Mouse (Mus musculus) midbrain, postnatal 0 days (tissue): ENCODE data around the gene Acsl3. TPM values are rescaled to one million over a fixed set of nuclear protein-coding genes. Genes with fewer than 3 reads are reported as not detected.

Experiments used
- ATAC-seq: fragments of 200-750 bp; cut with Nextera tagmentation; 2 replicates; pipeline ENCODE4 v1.8.0; 2017; ENCODE audit warnings: moderate number of reproducible peaks, mild to moderate bottlenecking, moderate TSS enrichment, moderate library complexity; ENCODE audit not compliant: low FRiP score
- DNase-seq: peaks from one replicate; pipeline ENCODE4 v3.0.0-alpha.2; 2015; ENCODE audit warnings: low spot score
- H3K27ac ChIP-seq: fragments of 300-500 bp; sonication (generic); 2 replicates; pipeline ENCODE4 v1.5.1; 2014; ENCODE audit warnings: low read depth, mild to moderate bottlenecking, low read length, mixed read lengths
- H3K27me3 ChIP-seq: fragments of 300-500 bp; sonication (generic); 2 replicates; pipeline ENCODE4 v1.6.1; 2014; ENCODE audit warnings: low read length, control low read depth, mixed read lengths; ENCODE audit not compliant: insufficient read depth
- H3K36me3 ChIP-seq: fragments of 300-500 bp; sonication (generic); 2 replicates; pipeline ENCODE4 v1.6.1; 2014; ENCODE audit warnings: low read length, control low read depth, mixed read lengths; ENCODE audit not compliant: insufficient read depth
- H3K4me1 ChIP-seq: fragments of 300-500 bp; sonication (generic); 2 replicates; pipeline ENCODE4 v1.6.1; 2014; ENCODE audit warnings: mild to moderate bottlenecking, control low read depth, antibody characterized with exemption, low read length, mixed read lengths; ENCODE audit not compliant: insufficient read depth
- H3K4me2 ChIP-seq: fragments of 300-500 bp; sonication (generic); 2 replicates; pipeline ENCODE4 v1.6.1; 2014; ENCODE audit warnings: low read depth, mild to moderate bottlenecking, low read length, mixed read lengths; ENCODE audit not compliant: poor library complexity, severe bottlenecking
- H3K4me3 ChIP-seq: fragments of 300-500 bp; sonication (generic); 2 replicates; pipeline ENCODE4 v1.5.1; 2014; ENCODE audit warnings: low read depth, mild to moderate bottlenecking, low read length, moderate library complexity
- H3K9ac ChIP-seq: fragments of 300-500 bp; sonication (generic); replicated peaks from 2 replicates; pipeline ENCODE4 v1.6.1; 2014; ENCODE audit warnings: mild to moderate bottlenecking, low read length, moderate library complexity, mixed read lengths; ENCODE audit not compliant: poor library complexity, severe bottlenecking
- H3K9me3 ChIP-seq: fragments of 300-500 bp; sonication (generic); 2 replicates; pipeline ENCODE4 v1.6.1; 2016; ENCODE audit warnings: low read length, control low read depth
- CTCF ChIP-seq: IDR thresholded peaks from 2 replicates; pipeline ENCODE4 v1.5.1; 2016; ENCODE audit warnings: antibody characterized with exemption, mild to moderate bottlenecking
- WGBS: fragments of 180-500 bp; shearing (Covaris S2); extraction: QIAGEN DNeasy Blood & Tissue Kit; methylation state at CpG from one replicate; pipeline ENCODE4 v1.1.7; 2014; 5-methylcytosine and 5-hydroxymethylcytosine counted together
- polyA plus RNA-seq: library from polyadenylated mRNA; unstranded; fragments of >200 nt; fragmentation: Nextera tagmentation; extraction: Ambion mirVana; gene quantifications from 2 replicates; pipeline ENCODE4 v1.2.1, GENCODE M21; 2015
- total RNA-seq: library from RNA; depleted of rRNA; stranded (reverse); fragments of >200 nt; gene quantifications from 2 replicates; pipeline ENCODE4 v1.2.3, GENCODE M21; 2014

Gene Acsl3
- total and polyA plus RNA-seq, 2 experiments from 2014 or later: 87.5 to 108 TPM

DNA sequence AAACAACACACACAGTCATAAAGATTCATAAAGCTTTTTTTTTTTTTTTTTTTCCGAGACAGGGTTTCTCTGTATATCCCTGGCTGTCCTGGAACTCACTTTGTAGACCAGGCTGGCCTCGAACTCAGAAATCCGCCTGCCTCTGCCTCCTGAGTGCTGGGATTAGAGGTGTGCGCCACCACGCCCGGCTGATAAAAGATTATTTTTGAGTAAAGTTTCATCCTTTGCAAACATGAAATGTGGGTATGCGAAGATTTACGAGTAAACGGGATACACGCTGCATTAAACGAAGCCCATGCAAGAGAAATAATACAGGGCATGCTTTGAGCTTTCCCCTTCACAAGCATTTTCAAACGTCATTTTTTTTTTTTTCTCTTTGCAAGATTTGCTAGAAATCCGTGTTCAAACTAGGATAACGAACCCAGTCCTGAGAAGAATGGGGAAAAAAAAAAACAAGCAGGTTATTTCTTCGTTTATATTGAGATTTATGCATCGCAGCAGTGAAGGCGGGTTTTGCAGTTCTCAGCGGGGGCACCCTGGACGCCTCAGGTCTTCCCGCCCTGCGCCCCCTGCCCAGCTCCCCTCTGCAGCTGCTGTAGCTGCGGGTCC is 500 bp upstream of the Acsl3 start:
- peaks cover 12% of the 10 kb centered on the region; the same call in 1 of the 2 replicates for H3K4me1 ChIP-seq
- no peaks in the 10 kb centered on the region for H3K9me3 ChIP-seq
- H3K27ac ChIP-seq: peak overlapping the region; percentile 96
- no peaks in the 10 kb centered on the region for H3K27me3 ChIP-seq
- peak overlapping the region; percentile 93 for H3K9ac ChIP-seq
- WGBS: 21% methylated on average over 22 of the region's 22 CpGs
- H3K4me2 ChIP-seq: peak overlapping the region; percentile 77
- peak overlapping the region; percentile 98 for H3K4me3 ChIP-seq
- DNase-seq (no peak), ATAC-seq (no peak)
- H3K36me3 ChIP-seq: no peaks in the 10 kb centered on the region
- no peak for TF ChIP-seq CTCF

DNA sequence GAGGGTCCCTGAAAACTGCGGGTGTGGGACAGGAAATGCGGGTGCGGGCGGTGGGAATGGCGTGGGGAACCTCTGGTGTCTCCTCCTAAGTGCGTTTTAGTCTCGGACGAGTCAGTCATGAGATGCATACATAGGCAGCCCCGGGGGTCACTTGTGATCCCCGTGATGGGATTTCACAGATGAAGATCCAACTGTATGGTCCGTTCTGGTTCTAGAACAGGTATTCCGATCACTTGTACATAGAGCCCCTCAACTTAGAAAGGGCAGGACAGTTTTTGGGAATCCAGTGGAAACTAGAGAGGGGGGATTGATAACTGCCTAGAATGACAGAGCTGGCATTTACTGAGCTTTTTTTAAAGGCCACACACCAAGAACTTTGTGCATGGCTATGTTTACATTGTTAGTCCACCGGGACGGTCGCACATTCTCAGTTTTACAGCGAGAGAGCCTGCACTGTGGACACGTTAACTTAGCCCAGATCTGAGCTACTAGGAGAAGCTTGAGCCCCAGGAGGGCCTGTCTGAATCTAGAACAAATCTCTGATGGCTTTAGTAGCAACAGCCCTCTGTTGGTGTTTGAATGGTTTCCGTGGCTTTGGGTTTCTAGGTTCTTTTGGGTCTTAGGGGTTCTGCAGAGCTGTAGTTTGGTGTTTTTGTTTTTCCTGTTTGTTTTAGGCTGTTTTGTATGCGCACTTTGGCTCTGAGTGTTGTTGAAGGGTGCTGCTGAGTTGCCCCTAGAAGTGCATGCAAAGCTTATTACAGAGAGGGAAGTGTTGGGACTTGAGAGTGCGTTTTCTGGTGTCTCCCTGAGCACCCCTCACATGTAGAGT is 1.0 kb downstream of the Acsl3 start:
- DNase-seq (no peak), ATAC-seq (no peak)
- H3K4me3 ChIP-seq: peak overlapping the region; percentile 98
- H3K36me3 ChIP-seq: no peaks in the 10 kb centered on the region
- TF ChIP-seq CTCF: no peak
- H3K9ac ChIP-seq: peak overlapping the region; percentile 93
- WGBS: under 1% methylated on average over 20 of the region's 20 CpGs
- H3K4me2 ChIP-seq: peak overlapping the region; percentile 77
- peak overlapping the region; percentile 96 for H3K27ac ChIP-seq
- H3K27me3 ChIP-seq: no peaks in the 10 kb centered on the region
- H3K9me3 ChIP-seq: no peaks in the 10 kb centered on the region
- peaks cover 12% of the 10 kb centered on the region; the same call in 1 of the 2 replicates for H3K4me1 ChIP-seq

DNA sequence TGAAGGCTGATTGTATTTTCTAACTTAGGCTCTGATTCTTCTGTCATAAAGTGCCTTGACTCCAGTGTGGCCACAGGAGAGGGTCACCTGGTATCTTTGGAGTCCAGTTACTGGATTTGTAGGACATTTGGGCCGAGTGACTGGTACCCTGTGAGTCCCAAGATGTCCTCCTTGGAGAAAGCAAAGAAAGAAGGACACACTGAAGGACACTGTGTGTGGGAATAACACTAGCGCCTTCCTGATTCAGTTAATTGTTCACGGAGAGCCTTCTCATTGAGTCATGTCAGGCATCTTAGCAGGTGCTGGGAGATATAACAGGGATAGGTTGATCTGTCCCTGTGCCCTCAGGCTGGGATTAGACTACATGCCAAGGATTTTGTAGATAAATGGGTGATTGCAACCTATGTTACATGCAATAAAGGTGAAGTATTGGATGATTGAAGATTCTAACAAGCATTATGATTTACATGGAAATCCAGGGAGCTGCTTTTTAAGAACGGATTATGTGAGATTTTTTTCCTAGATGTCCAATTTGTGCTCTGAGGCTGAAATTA is 1.7 kb downstream of the Acsl3 start:
- Histone ChIP-seq H3K4me3 (peak overlapping the region; percentile 98), H3K27me3 (no peaks in the 10 kb centered on the region), H3K9ac (peak overlapping the region; percentile 93), H3K4me1 (peaks cover 12% of the 10 kb centered on the region; the same call in 1 of the 2 replicates), H3K36me3 (peaks cover 2% of the 10 kb centered on the region; the same call in 1 of the 2 replicates), H3K27ac (no peak overlapping the region; the same call in 1 of the 2 replicates), H3K4me2 (peak overlapping the region; percentile 77), H3K9me3 (no peaks in the 10 kb centered on the region)
- no peak for ATAC-seq
- WGBS: 16% methylated on average over 4 of the region's 4 CpGs
- TF ChIP-seq CTCF: no peak
- no peak for DNase-seq

DNA sequence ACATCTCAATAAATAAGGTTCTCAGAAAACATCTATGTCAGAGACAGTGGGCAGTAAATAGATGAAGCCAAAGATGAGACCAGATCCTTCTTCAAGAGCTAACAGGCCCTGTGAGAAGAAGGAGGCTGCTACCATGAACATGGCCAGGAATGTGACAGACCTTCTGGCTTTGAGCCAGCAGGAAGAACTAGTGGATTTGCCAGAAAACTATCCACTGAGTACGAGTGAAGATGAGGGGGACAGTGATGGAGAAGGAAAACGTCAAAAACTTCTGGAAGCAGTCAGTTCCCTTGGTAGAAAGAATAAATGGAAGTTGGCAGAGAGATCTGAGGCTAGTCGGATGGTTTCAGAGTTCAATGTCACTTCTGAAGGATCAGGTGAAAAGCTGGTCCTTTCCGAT is 6.7 kb downstream of the Acsl3 start:
- TF ChIP-seq CTCF: no peak
- H3K4me3 ChIP-seq: no peak overlapping the region
- no peak overlapping the region for H3K27ac ChIP-seq
- WGBS: 84% methylated on average over 4 of the region's 4 CpGs
- peaks cover 10% of the 10 kb centered on the region for H3K36me3 ChIP-seq
- ATAC-seq (no peak), DNase-seq (no peak)
- H3K9ac ChIP-seq: no peak overlapping the region
- H3K4me2 ChIP-seq: no peak overlapping the region
- H3K4me1 ChIP-seq: peaks cover 6% of the 10 kb centered on the region
- H3K9me3 ChIP-seq: no peaks in the 10 kb centered on the region
- H3K27me3 ChIP-seq: no peaks in the 10 kb centered on the region

DNA sequence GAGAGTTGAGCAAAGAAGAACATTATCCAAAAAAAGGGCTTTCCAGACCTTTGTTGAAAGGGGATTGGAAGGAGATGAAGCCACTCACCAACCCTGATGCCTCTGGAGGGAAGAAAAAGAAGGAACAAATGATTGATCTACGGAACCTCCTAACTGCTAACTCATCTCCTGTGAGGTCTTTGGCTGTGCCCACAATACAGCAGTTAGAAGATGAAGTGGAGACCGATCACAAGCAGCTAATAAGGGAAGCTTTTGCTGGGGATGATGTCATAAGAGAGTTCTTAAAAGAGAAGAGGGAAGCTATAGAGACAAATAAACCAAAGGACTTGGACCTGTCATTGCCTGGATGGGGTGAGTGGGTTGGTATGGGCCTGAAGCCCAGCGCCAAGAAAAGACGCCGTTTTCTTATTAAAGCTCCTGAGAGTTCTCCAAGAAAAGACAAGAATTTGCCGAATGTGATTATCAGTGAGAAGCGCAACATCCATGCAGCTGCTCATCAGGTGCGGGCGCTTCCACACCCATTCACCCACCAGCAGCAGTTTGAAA is 8.4 kb downstream of the Acsl3 start:
- no peak for DNase-seq
- Histone ChIP-seq H3K27ac (no peak overlapping the region), H3K36me3 (peaks cover 10% of the 10 kb centered on the region), H3K4me3 (no peak overlapping the region), H3K4me2 (no peak overlapping the region), H3K9me3 (no peaks in the 10 kb centered on the region), H3K27me3 (no peaks in the 10 kb centered on the region), H3K9ac (no peak overlapping the region), H3K4me1 (no peaks in the 10 kb centered on the region; the same call in 1 of the 2 replicates)
- WGBS: 95% methylated on average over 9 of the region's 9 CpGs
- ATAC-seq: no peak
- no peak for TF ChIP-seq CTCF
